Mouse (Mus musculus): Measurements from ENCODE around the gene Cnn2.

Gene Cnn2

DNA sequence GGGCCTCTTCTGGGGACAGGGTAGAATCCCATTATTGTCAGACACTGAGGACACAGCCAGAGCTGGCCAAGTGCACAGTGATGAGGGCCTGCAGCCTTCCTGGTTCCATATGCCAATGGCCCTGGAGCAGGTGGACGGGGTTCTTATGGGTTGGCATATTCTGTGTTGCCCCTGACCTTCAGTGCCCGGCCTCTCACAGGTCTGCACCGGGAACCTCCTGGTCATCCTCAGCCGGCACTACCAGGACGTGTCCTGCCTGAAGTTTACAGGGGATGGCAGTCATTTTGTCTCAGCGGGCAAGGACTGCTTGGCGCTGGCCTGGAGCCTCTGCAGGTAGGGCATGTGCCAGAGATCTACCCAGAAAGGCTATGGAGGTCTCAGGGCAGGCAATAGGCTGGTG is 23.7 kb upstream of the Cnn2 start:
- peaks cover 90% of the 10 kb centered on the region for H3K36me3 ChIP-seq (ENCODE audit: insufficient read depth, low read length)
- peaks cover 5% of the 10 kb centered on the region for H3K27me3 ChIP-seq (ENCODE audit: insufficient read depth, low read length)
- H3K9me3 ChIP-seq (ENCODE audit: low read length) = no peaks in the 10 kb centered on the region
- no peak overlapping the region for H3K4me3 ChIP-seq (replicated peaks; ENCODE audit: low read length)
- H3K4me1 ChIP-seq (replicated peaks; ENCODE audit: low read depth, low read length) = peaks cover 80% of the 10 kb centered on the region
- TF ChIP-seq POU5F1 (IDR thresholded peaks at IDR 0.05; ENCODE audit: borderline replicate concordance, low read length) (no peak), CTCF (conservative IDR thresholded peaks at IDR 0.05; ENCODE audit: low read length) (no peak), NANOG (IDR thresholded peaks at IDR 0.05; ENCODE audit: borderline replicate concordance, low read length) (no peak)

DNA sequence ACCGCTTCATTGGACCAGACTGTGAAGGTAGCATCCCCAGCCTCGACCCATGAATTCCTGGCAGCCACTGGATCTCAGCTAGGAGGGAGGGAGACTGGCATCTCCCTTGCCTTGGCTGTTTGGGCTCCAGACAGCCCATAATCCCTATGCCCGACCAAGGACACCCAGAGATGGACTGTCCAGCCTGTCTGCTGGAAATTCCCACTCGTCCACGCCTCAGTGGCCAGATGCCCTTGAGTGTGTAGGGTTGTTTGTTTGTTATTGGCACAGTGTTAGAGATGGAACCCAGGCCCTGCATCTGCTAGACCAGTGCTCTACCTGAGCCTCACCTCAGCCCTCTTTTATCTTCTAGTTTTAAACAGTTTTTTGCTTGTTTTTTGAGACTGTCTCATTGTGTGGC is 23.1 kb upstream of the Cnn2 start:
- Histone ChIP-seq H3K27me3 (ENCODE audit: insufficient read depth, low read length) (peaks cover 9% of the 10 kb centered on the region), H3K36me3 (ENCODE audit: insufficient read depth, low read length) (peaks cover 90% of the 10 kb centered on the region), H3K4me1 (replicated peaks; ENCODE audit: low read depth, low read length) (peaks cover 82% of the 10 kb centered on the region), H3K4me3 (replicated peaks; ENCODE audit: low read length) (no peak overlapping the region), H3K9me3 (ENCODE audit: low read length) (no peaks in the 10 kb centered on the region)
- TF ChIP-seq POU5F1 (IDR thresholded peaks at IDR 0.05; ENCODE audit: borderline replicate concordance, low read length) = no peak
- no peak for TF ChIP-seq CTCF (conservative IDR thresholded peaks at IDR 0.05; ENCODE audit: low read length)
- TF ChIP-seq NANOG (IDR thresholded peaks at IDR 0.05; ENCODE audit: borderline replicate concordance, low read length) = no peak

DNA sequence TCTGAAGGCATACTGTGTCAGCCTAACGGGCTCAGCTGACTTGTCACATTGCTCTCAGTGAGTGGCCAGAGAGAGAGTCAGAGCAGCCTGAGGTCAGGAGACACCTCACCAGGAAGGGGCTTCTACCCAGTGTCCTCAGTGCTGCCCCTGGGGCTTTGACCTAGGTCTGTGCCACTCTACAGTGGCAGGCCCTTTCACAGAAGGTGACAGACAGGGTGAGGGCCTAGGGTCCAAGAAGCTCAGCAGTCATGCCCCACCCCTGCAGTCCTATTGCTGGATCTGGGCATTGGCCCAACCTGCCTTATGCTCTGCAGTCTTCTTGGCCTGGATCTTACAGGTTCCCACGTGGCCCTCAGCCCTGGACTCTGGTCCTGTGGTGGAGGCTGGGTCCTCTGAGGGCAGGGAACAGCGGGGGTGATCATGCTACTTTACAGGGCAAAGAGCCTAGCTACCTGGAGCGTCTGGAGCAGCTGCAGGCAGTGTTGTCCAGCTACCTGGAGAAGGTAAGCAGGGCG is 21.4 kb upstream of the Cnn2 start:
- Histone ChIP-seq H3K27me3 (ENCODE audit: insufficient read depth, low read length) (peaks cover 26% of the 10 kb centered on the region), H3K4me3 (replicated peaks; ENCODE audit: low read length) (no peak overlapping the region), H3K36me3 (ENCODE audit: insufficient read depth, low read length) (peaks cover 77% of the 10 kb centered on the region), H3K9me3 (ENCODE audit: low read length) (no peaks in the 10 kb centered on the region), H3K4me1 (replicated peaks; ENCODE audit: low read depth, low read length) (peaks cover 82% of the 10 kb centered on the region)
- TF ChIP-seq NANOG (IDR thresholded peaks at IDR 0.05; ENCODE audit: borderline replicate concordance, low read length) (no peak), CTCF (conservative IDR thresholded peaks at IDR 0.05; ENCODE audit: low read length) (no peak), POU5F1 (IDR thresholded peaks at IDR 0.05; ENCODE audit: borderline replicate concordance, low read length) (no peak)

DNA sequence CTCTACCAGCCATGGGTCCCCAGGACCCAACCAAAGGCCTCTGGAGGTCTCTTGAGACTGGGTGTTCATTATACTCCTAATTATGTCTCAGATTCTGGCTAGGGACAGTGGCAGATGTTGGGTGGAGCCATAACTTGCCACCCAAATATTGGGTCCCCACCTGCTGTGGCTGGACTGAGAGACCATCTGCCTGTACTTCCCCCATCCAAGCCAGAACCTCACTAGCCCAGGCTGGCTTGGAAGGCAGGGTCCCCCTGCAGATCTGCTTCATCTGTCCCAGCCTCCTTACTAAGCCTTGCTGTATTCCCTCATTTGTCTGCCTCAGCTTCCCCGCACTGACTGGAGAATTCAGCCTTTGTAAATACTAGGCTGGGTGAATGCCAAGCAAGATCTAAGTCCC is 20.2 kb upstream of the Cnn2 start:
- Histone ChIP-seq H3K27me3 (ENCODE audit: insufficient read depth, low read length) (peaks cover 37% of the 10 kb centered on the region), H3K4me3 (replicated peaks; ENCODE audit: low read length) (no peak overlapping the region), H3K36me3 (ENCODE audit: insufficient read depth, low read length) (peaks cover 65% of the 10 kb centered on the region), H3K9me3 (ENCODE audit: low read length) (no peaks in the 10 kb centered on the region), H3K4me1 (replicated peaks; ENCODE audit: low read depth, low read length) (peaks cover 80% of the 10 kb centered on the region)
- TF ChIP-seq CTCF (conservative IDR thresholded peaks at IDR 0.05; ENCODE audit: low read length) (no peak), NANOG (IDR thresholded peaks at IDR 0.05; ENCODE audit: borderline replicate concordance, low read length) (no peak), POU5F1 (IDR thresholded peaks at IDR 0.05; ENCODE audit: borderline replicate concordance, low read length) (no peak)

DNA sequence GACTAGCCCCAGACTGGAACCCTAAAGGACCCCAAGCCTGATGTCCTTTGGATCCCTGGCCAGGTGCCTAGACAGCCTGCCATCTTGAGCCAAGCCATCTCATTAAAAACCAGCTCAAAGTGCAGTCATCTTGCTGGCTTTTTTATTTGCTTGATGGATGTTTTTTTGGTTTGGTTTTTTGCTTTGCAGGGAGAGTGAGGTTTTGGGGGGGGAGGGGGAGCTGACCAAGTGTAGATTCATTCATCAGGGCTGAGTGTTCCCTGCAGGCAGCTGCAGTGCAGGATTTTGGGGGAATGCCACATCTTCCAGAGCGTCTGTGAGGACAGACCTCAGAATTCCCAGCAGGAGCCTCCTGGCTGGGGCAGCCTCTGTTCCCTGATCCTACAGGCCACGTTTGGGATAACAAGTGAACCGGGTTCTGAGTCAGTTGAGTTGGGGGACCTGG is 19.2 kb upstream of the Cnn2 start:
- TF ChIP-seq POU5F1 (IDR thresholded peaks at IDR 0.05; ENCODE audit: borderline replicate concordance, low read length) = no peak
- Histone ChIP-seq H3K27me3 (ENCODE audit: insufficient read depth, low read length) (peaks cover 46% of the 10 kb centered on the region), H3K36me3 (ENCODE audit: insufficient read depth, low read length) (peaks cover 55% of the 10 kb centered on the region), H3K9me3 (ENCODE audit: low read length) (no peaks in the 10 kb centered on the region), H3K4me3 (replicated peaks; ENCODE audit: low read length) (no peak overlapping the region), H3K4me1 (replicated peaks; ENCODE audit: low read depth, low read length) (peaks cover 80% of the 10 kb centered on the region)

DNA sequence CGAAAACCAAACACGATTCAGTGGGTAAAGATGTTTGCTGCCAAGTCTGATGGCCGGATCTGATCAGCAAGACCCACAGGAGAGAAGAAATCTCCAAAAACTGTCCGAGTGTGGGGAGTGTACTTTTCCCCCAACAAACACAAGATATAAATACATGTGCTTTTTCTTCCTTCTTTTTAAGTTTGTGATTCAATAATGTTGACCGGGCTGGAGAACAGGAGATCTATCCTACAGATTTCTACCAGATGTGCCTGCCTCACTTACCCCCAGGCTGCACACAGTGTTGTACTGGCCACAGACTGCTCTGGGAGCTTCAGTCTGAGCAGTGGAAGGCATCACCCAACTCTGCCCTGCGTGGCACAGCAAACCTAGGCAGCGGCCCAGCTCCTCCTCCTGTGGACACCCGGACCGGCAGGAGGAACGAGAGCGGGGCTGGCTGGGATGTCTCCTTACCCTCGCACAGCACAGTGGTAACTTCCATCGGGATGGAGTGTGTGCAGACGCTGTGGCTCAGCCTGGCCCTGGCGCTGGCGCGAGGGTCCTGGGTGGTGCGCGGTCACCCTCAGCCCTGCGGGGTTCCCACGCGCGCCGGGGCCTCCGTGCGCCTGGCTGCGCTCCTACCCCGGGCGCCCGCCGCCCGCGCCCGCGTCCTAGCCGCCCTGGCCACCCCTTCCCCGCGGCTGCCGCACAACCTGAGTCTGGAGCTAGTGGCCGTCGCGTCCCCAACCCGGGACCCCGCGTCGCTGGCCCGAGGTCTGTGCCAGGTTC is 17.8 kb upstream of the Cnn2 start, which contains the start of gene Grin3b:
Gene Grin3b (plus strand): TSS at position 301 of the 768 bp plus-strand sequence.
- Histone ChIP-seq H3K4me3 (replicated peaks; ENCODE audit: low read length) (peak within 1 kb of the TSS; percentile 81), H3K4me1 (replicated peaks; ENCODE audit: low read depth, low read length) (peaks cover 81% of the 10 kb centered on the region), H3K27me3 (ENCODE audit: insufficient read depth, low read length) (peaks cover 60% of the 10 kb centered on the region), H3K36me3 (ENCODE audit: insufficient read depth, low read length) (peaks cover 41% of the 10 kb centered on the region), H3K9me3 (ENCODE audit: low read length) (no peaks in the 10 kb centered on the region)
- TF ChIP-seq CTCF (conservative IDR thresholded peaks at IDR 0.05; ENCODE audit: low read length) (no peak), NANOG (IDR thresholded peaks at IDR 0.05; ENCODE audit: borderline replicate concordance, low read length) (no peak), POU5F1 (IDR thresholded peaks at IDR 0.05; ENCODE audit: borderline replicate concordance, low read length) (no peak)

DNA sequence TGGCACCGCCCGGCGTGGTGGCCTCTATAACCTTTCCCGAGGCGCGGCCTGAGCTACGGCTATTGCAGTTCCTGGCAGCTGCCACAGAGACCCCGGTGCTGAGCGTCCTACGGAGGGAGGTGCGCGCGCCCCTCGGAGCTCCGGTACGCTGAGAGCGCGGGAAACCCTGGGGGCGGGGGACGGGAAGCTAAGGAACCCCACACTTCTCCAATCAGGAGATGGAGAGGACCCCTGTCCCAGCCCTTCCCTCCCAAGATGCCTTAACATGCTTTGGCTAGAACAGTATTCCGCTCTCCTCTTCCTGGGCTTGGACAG is 17.2 kb upstream of the Cnn2 start:
- Histone ChIP-seq H3K4me3 (replicated peaks; ENCODE audit: low read length) (peak overlapping the region; percentile 81), H3K36me3 (ENCODE audit: insufficient read depth, low read length) (peaks cover 35% of the 10 kb centered on the region)

DNA sequence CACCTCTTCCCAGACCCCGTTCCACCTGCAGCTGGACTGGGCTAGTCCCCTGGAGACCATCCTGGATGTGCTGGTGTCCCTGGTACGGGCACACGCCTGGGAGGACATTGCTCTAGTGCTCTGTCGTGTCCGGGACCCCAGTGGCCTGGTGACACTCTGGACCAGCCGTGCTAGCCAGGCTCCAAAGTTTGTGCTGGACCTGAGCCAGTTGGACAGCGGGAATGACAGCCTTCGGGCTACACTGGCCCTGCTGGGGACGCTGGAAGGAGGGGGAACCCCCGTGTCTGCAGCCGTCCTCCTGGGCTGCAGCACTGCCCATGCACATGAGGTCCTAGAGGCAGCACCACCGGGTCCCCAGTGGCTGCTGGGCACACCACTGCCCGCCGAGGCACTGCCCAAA is 15.6 kb upstream of the Cnn2 start:
- TF ChIP-seq CTCF (conservative IDR thresholded peaks at IDR 0.05; ENCODE audit: low read length) = no peak
- TF ChIP-seq NANOG (IDR thresholded peaks at IDR 0.05; ENCODE audit: borderline replicate concordance, low read length) = no peak
- TF ChIP-seq POU5F1 (IDR thresholded peaks at IDR 0.05; ENCODE audit: borderline replicate concordance, low read length) = no peak
- H3K27me3 ChIP-seq (ENCODE audit: insufficient read depth, low read length) = peaks cover 77% of the 10 kb centered on the region
- H3K36me3 ChIP-seq (ENCODE audit: insufficient read depth, low read length) = peaks cover 26% of the 10 kb centered on the region
- H3K4me3 ChIP-seq (replicated peaks; ENCODE audit: low read length) = peak overlapping the region; percentile 39; the same call in 1 of the 2 replicates
- H3K4me1 ChIP-seq (replicated peaks; ENCODE audit: low read depth, low read length) = peaks cover 78% of the 10 kb centered on the region
- no peaks in the 10 kb centered on the region for H3K9me3 ChIP-seq (ENCODE audit: low read length)

More for the DNA sequence above, 17.2 kb upstream of the Cnn2 start:
- TF ChIP-seq POU5F1 (IDR thresholded peaks at IDR 0.05; ENCODE audit: borderline replicate concordance, low read length) = no peak
- no peak for TF ChIP-seq CTCF (conservative IDR thresholded peaks at IDR 0.05; ENCODE audit: low read length)
- no peak for TF ChIP-seq NANOG (IDR thresholded peaks at IDR 0.05; ENCODE audit: borderline replicate concordance, low read length)
- H3K4me1 ChIP-seq (replicated peaks; ENCODE audit: low read depth, low read length) = peaks cover 81% of the 10 kb centered on the region
- peaks cover 66% of the 10 kb centered on the region for H3K27me3 ChIP-seq (ENCODE audit: insufficient read depth, low read length)
- H3K9me3 ChIP-seq (ENCODE audit: low read length) = no peaks in the 10 kb centered on the region

Measured in E14TG2a.4 (cell line).